In genomic region chr10:79912412-79912811, GRCm38 (mm10) we compare ENCODE assay signal across 19 mouse cellular contexts. TPM values are rescaled to one million over a fixed set of nuclear protein-coding genes. Genes with fewer than 3 reads are reported as not detected.
"Had no signal": no experiment of that assay in that cellular context is flagged by ENCODE, and none has a peak within 500 bp of the region (broad histone marks: within the 10 kb centered on the region; RNA-seq: fewer than 3 reads in every experiment).

No protein-coding gene starts in this region.

- H3K27ac ChIP-seq: layer of hippocampus, adult 2 months; limb, embryonic 15.5 days; liver, embryonic 15.5 days; midbrain, embryonic 12.5 days; neural tube, embryonic 13.5 days had no signal

- ATAC-seq: midbrain, embryonic 16.5 days had no signal

- H3K9ac ChIP-seq: limb, embryonic 15.5 days; liver, embryonic 15.5 days; lung, embryonic 14.5 days; midbrain, embryonic 12.5 days; neural tube, embryonic 13.5 days had no signal

- H3K4me2 ChIP-seq: limb, embryonic 15.5 days; liver, embryonic 15.5 days; lung, embryonic 14.5 days; midbrain, embryonic 12.5 days; neural tube, embryonic 13.5 days had no signal

- DNase-seq: kidney, postnatal 10 days; left cerebral cortex, postnatal 4 days; lung, embryonic 14.5 days; lung, postnatal 10 days; lung, postnatal 4 days; retina, postnatal 1 day; right cerebral cortex, postnatal 4 days; spleen, adult 18-20 months; thymus, adult 18-20 months; thymus, postnatal 14 days had no signal

- H3K4me3 ChIP-seq: layer of hippocampus, adult 2 months; limb, embryonic 15.5 days; liver, embryonic 15.5 days; midbrain, embryonic 12.5 days; neural tube, embryonic 13.5 days had no signal

- H3K9me3 ChIP-seq: limb, embryonic 15.5 days; liver, embryonic 15.5 days; midbrain, embryonic 12.5 days; neural tube, embryonic 13.5 days had no signal

RNA-seq across cellular contexts. Expression of gene Gm26602, which starts 1.8 kb away (rescaled TPM):
- total RNA-seq: layer of hippocampus, adult 2 months; layer of hippocampus, postnatal 10 days; left cerebral cortex, postnatal 10 days; left cerebral cortex, postnatal 4 days; megakaryocyte-erythroid progenitor cell, adult 5-6 weeks had no signal
- polyA plus RNA-seq: limb, embryonic 15.5 days; liver, embryonic 15.5 days had no signal
